ENCODE assay signal across 35 mouse cellular contexts in genomic region chr15:102505770-102506463, GRCm38 (mm10). TPM values are rescaled to one million over a fixed set of nuclear protein-coding genes. Genes with fewer than 3 reads are reported as not detected.
DNase-seq lines count a peak whose midpoint lies in the region; ATAC-seq lines count a peak whose summit lies in the region.
"Had no signal": no experiment of that assay in that cellular context is flagged by ENCODE, and none has a peak within 500 bp of the region (broad histone marks: within the 10 kb centered on the region; RNA-seq: fewer than 3 reads in every experiment).

No protein-coding gene starts in this region.

- H3K27ac ChIP-seq in heart, embryonic 13.5 days (replicated peaks) = peak overlapping the region; percentile 48; the same call in 1 of the 2 replicates
- no peak overlapping the region for H3K27ac ChIP-seq in midbrain, embryonic 11.5 days (ENCODE audit: low read depth, low read length)
- H3K27ac ChIP-seq in midbrain, embryonic 13.5 days = no peak overlapping the region
- H3K27ac ChIP-seq in macrophage = peak overlapping the region; percentile 69
- H3K27ac ChIP-seq: embryonic facial prominence, embryonic 12.5 days; hindbrain, embryonic 12.5 days; kidney, postnatal 0 days; left cerebral cortex, adult 2 months; liver, embryonic 15.5 days; neural tube, embryonic 12.5 days had no signal

- H3K4me1 ChIP-seq in heart, embryonic 13.5 days = peaks cover 32% of the 10 kb centered on the region
- H3K4me1 ChIP-seq in midbrain, embryonic 11.5 days (ENCODE audit: control insufficient read depth, insufficient read depth, low read length) = peaks cover 13% of the 10 kb centered on the region
- H3K4me1 ChIP-seq in midbrain, embryonic 13.5 days (replicated peaks) = peaks cover 26% of the 10 kb centered on the region

- whole genome bisulfite sequencing in heart, embryonic 13.5 days = 68% methylated on average over 9 of the region's 9 CpGs
- WGBS in midbrain, embryonic 11.5 days = 89% methylated on average over 9 of the region's 9 CpGs
- WGBS in midbrain, embryonic 13.5 days = 91% methylated on average over 9 of the region's 9 CpGs
- WGBS in macrophage (ENCODE audit: missing documents) = 86% methylated on average over 9 of the region's 9 CpGs

- H3K9me3 ChIP-seq in heart, embryonic 13.5 days = no peaks in the 10 kb centered on the region
- no peaks in the 10 kb centered on the region for H3K9me3 ChIP-seq in midbrain, embryonic 11.5 days (ENCODE audit: control insufficient read depth, low read length)
- no peaks in the 10 kb centered on the region for H3K9me3 ChIP-seq in midbrain, embryonic 13.5 days
- H3K9me3 ChIP-seq: embryonic facial prominence, embryonic 12.5 days; forebrain, embryonic 12.5 days; heart, embryonic 12.5 days; hindbrain, embryonic 12.5 days; liver, embryonic 15.5 days; neural tube, embryonic 12.5 days had no signal

- no peak overlapping the region for H3K9ac ChIP-seq in heart, embryonic 13.5 days
- H3K9ac ChIP-seq in midbrain, embryonic 11.5 days (ENCODE audit: low read length) = no peak overlapping the region
- no peak overlapping the region for H3K9ac ChIP-seq in midbrain, embryonic 13.5 days (replicated peaks)
- H3K9ac ChIP-seq: embryonic facial prominence, embryonic 12.5 days; forebrain, embryonic 12.5 days; heart, embryonic 12.5 days; hindbrain, embryonic 12.5 days; liver, embryonic 15.5 days; neural tube, embryonic 12.5 days had no signal

- no peaks in the 10 kb centered on the region for H3K27me3 ChIP-seq in heart, embryonic 13.5 days (replicated peaks)
- no peaks in the 10 kb centered on the region for H3K27me3 ChIP-seq in midbrain, embryonic 11.5 days (ENCODE audit: control insufficient read depth, insufficient read depth, low read length)
- no peaks in the 10 kb centered on the region for H3K27me3 ChIP-seq in midbrain, embryonic 13.5 days
- H3K27me3 ChIP-seq: embryonic facial prominence, embryonic 12.5 days; forebrain, embryonic 12.5 days; heart, embryonic 12.5 days; hindbrain, embryonic 12.5 days; neural tube, embryonic 12.5 days; Patski had no signal

- no peak overlapping the region for H3K4me3 ChIP-seq in heart, embryonic 13.5 days
- H3K4me3 ChIP-seq in midbrain, embryonic 11.5 days (ENCODE audit: low read depth, low read length) = no peak overlapping the region
- no peak overlapping the region for H3K4me3 ChIP-seq in midbrain, embryonic 13.5 days (replicated peaks)
- no peak overlapping the region for H3K4me3 ChIP-seq in macrophage (ENCODE audit: inconsistent target)
- H3K4me3 ChIP-seq: embryonic facial prominence, embryonic 12.5 days; erythroblast, embryonic 14.5 days; forebrain, embryonic 12.5 days; heart, embryonic 12.5 days; hindbrain, embryonic 12.5 days; left cerebral cortex, adult 2 months; liver, embryonic 15.5 days; neural tube, embryonic 12.5 days had no signal

- H3K4me2 ChIP-seq in heart, embryonic 13.5 days = no peak overlapping the region
- H3K4me2 ChIP-seq in midbrain, embryonic 11.5 days = no peak overlapping the region
- no peak overlapping the region for H3K4me2 ChIP-seq in midbrain, embryonic 13.5 days (replicated peaks)
- H3K4me2 ChIP-seq: embryonic facial prominence, embryonic 12.5 days; forebrain, embryonic 12.5 days; heart, embryonic 12.5 days; hindbrain, embryonic 12.5 days; liver, embryonic 15.5 days; neural tube, embryonic 12.5 days had no signal

- no peak for DNase-seq in heart, adult 9 months (ENCODE audit: low spot score in 2 of 2)
- DNase-seq in kidney, postnatal 10 days = peak; percentile 8
- DNase-seq in kidney, postnatal 25 days = no peak
- peak; percentile 79 for DNase-seq in midbrain, embryonic 11.5 days (ENCODE audit: low spot score, missing footprints)
- no peak for DNase-seq in cerebellum, postnatal 4 days (ENCODE audit: low spot score in 2 of 2)
- DNase-seq: adrenal gland, postnatal 36 days; cerebellum, adult 11 months; cerebellum, postnatal 10 days; gastrocnemius, postnatal 36 days; heart, postnatal 14 days; layer of hippocampus, adult 9-11 months; liver; lung, postnatal 10 days; midbrain, embryonic 14.5 days; thymus, adult 18-20 months; thymus, postnatal 4 days had no signal

- H3K36me3 ChIP-seq in heart, embryonic 13.5 days = peaks cover 50% of the 10 kb centered on the region
- H3K36me3 ChIP-seq in midbrain, embryonic 11.5 days (ENCODE audit: control insufficient read depth, insufficient read depth, low read length) = peaks cover 20% of the 10 kb centered on the region
- peaks cover 61% of the 10 kb centered on the region for H3K36me3 ChIP-seq in midbrain, embryonic 13.5 days
- peaks cover 34% of the 10 kb centered on the region for H3K36me3 ChIP-seq in macrophage (ENCODE audit: inconsistent target)

- no peak for ATAC-seq in heart, embryonic 13.5 days (ENCODE audit: extremely low read depth, insufficient number of reproducible peaks, low FRiP score, low TSS enrichment)
- no peak for ATAC-seq in midbrain, embryonic 11.5 days (ENCODE audit: low FRiP score)
- ATAC-seq in midbrain, embryonic 13.5 days = no peak
- ATAC-seq: Patski had no signal

- peaks cover 22% of the 10 kb centered on the region for H3K79me2 ChIP-seq in macrophage (ENCODE audit: inconsistent target)

RNA-seq across cellular contexts. Expression of gene Gm10337, which starts 2.4 kb away (rescaled TPM):
- polyA plus RNA-seq in heart, embryonic 13.5 days (2015; fragmentation: Nextera tagmentation; extraction: Ambion mirVana) = 4.2 TPM in 1 of 2 replicates, not detected in the other
- polyA plus RNA-seq in midbrain, embryonic 11.5 days (2014; fragmentation: Nextera tagmentation; extraction: Ambion mirVana) = 6.7 TPM in 1 of 2 replicates, not detected in the other
- 4.5 and 16.7 TPM in 2 replicates for polyA plus RNA-seq in midbrain, embryonic 13.5 days (2015; fragmentation: Nextera tagmentation; extraction: Ambion mirVana)
- total RNA-seq in macrophage (2018; cell fraction: chromatin; rRNA removed) = not detected
- total RNA-seq in macrophage (2018; cell fraction: cytosol; rRNA removed) = not detected
- total RNA-seq in macrophage (2018; cell fraction: nucleus; rRNA removed) = not detected
- polyA plus RNA-seq in macrophage (2018) = not detected in 3 replicates
- total RNA-seq: adrenal gland, adult 18-20 months; adrenal gland, postnatal 36 days; ES-E14; gastrocnemius, adult 18-20 months; gastrocnemius, postnatal 36 days; heart, postnatal 14 days; left cerebral cortex, adult 2 months; left cerebral cortex, postnatal 36 days; megakaryocyte, adult 5-6 weeks had no signal
- polyA plus RNA-seq: embryonic facial prominence, embryonic 12.5 days; erythroblast, embryonic 14.5 days; heart, embryonic 12.5 days; liver, embryonic 15.5 days; midbrain, embryonic 14.5 days; neural tube, embryonic 12.5 days; spleen, adult 2 months had no signal

RNA-seq across cellular contexts. Expression of gene Map3k12, which starts 10.9 kb away (rescaled TPM):
- polyA plus RNA-seq in heart, embryonic 13.5 days (2015; fragmentation: Nextera tagmentation; extraction: Ambion mirVana) = 10.8 and 11.6 TPM in 2 replicates
- 16.4 and 19.7 TPM in 2 replicates for polyA plus RNA-seq in midbrain, embryonic 11.5 days (2014; fragmentation: Nextera tagmentation; extraction: Ambion mirVana)
- 47.9 and 53.9 TPM in 2 replicates for polyA plus RNA-seq in midbrain, embryonic 13.5 days (2015; fragmentation: Nextera tagmentation; extraction: Ambion mirVana)
- 10 to 100 TPM in 17 of 26 experiments, 1 to 10 TPM in 9; 1.8 to 34.0 (median 13.6) TPM for total RNA-seq in macrophage (2018; cell fraction: chromatin; rRNA removed)
- total RNA-seq in macrophage (2018; cell fraction: cytosol; rRNA removed) = 1 to 10 TPM; 1.7 to 7.0 (median 5.0) TPM
- 10 to 100 TPM in 11 of 26 experiments, 1 to 10 TPM in 15; 2.0 to 26.8 (median 9.3) TPM for total RNA-seq in macrophage (2018; cell fraction: nucleus; rRNA removed)
- polyA plus RNA-seq in macrophage (2018) = 4.7 to 7.1 TPM (median 5.2 TPM) in 3 replicates

RNA-seq across cellular contexts. Expression of gene Tarbp2, which starts 12.1 kb away (rescaled TPM):
- polyA plus RNA-seq in heart, embryonic 13.5 days (2015; fragmentation: Nextera tagmentation; extraction: Ambion mirVana) = 94.6 and 103 TPM in 2 replicates
- 91.2 and 96.6 TPM in 2 replicates for polyA plus RNA-seq in midbrain, embryonic 11.5 days (2014; fragmentation: Nextera tagmentation; extraction: Ambion mirVana)
- polyA plus RNA-seq in midbrain, embryonic 13.5 days (2015; fragmentation: Nextera tagmentation; extraction: Ambion mirVana) = 98.2 and 101 TPM in 2 replicates
- total RNA-seq in macrophage (2018; cell fraction: chromatin; rRNA removed) = 100 to 1,000 TPM in 6 of 26 experiments, 10 to 100 TPM in 20; 28.2 to 117 (median 78.1) TPM
- 10 to 100 TPM; 16.6 to 35.0 (median 25.0) TPM for total RNA-seq in macrophage (2018; cell fraction: cytosol; rRNA removed)
- total RNA-seq in macrophage (2018; cell fraction: nucleus; rRNA removed) = 10 to 100 TPM; 32.4 to 69.6 (median 49.7) TPM
- polyA plus RNA-seq in macrophage (2018) = 12.9 to 30.0 TPM (median 24.7 TPM) in 3 replicates

RNA-seq across cellular contexts. Expression of gene Npff, which starts 18.8 kb away (rescaled TPM):
- polyA plus RNA-seq in heart, embryonic 13.5 days (2015; fragmentation: Nextera tagmentation; extraction: Ambion mirVana) = 1.0 and 2.3 TPM in 2 replicates
- 0.98 and 1.9 TPM in 2 replicates for polyA plus RNA-seq in midbrain, embryonic 11.5 days (2014; fragmentation: Nextera tagmentation; extraction: Ambion mirVana)
- 2.9 and 5.0 TPM in 2 replicates for polyA plus RNA-seq in midbrain, embryonic 13.5 days (2015; fragmentation: Nextera tagmentation; extraction: Ambion mirVana)
- total RNA-seq in macrophage (2018; cell fraction: chromatin; rRNA removed) = 10 to 100 TPM in 21 of 26 experiments, 1 to 10 TPM in 5; 2.7 to 23.6 (median 14.7) TPM
- 1 to 10 TPM in 4 of 26 experiments, under 1 TPM in 13, not detected in 9; 0.22 to 1.8 (median 0.51) TPM for total RNA-seq in macrophage (2018; cell fraction: cytosol; rRNA removed)
- total RNA-seq in macrophage (2018; cell fraction: nucleus; rRNA removed) = 10 to 100 TPM in 16 of 26 experiments, 1 to 10 TPM in 10; 2.9 to 26.2 (median 12.6) TPM
- polyA plus RNA-seq in macrophage (2018) = 0.41 to 1.8 TPM (median 1.0 TPM) in 3 replicates

RNA-seq across cellular contexts. Expression of gene Pcbp2, which starts 35.6 kb away (rescaled TPM):
- polyA plus RNA-seq in heart, embryonic 13.5 days (2015; fragmentation: Nextera tagmentation; extraction: Ambion mirVana) = 141 and 142 TPM in 2 replicates
- 234 and 255 TPM in 2 replicates for polyA plus RNA-seq in midbrain, embryonic 11.5 days (2014; fragmentation: Nextera tagmentation; extraction: Ambion mirVana)
- 164 and 166 TPM in 2 replicates for polyA plus RNA-seq in midbrain, embryonic 13.5 days (2015; fragmentation: Nextera tagmentation; extraction: Ambion mirVana)
- 100 to 1,000 TPM; 282 to 698 (median 421) TPM for total RNA-seq in macrophage (2018; cell fraction: chromatin; rRNA removed)
- 100 to 1,000 TPM; 519 to 726 (median 593) TPM for total RNA-seq in macrophage (2018; cell fraction: cytosol; rRNA removed)
- total RNA-seq in macrophage (2018; cell fraction: nucleus; rRNA removed) = 100 to 1,000 TPM; 274 to 476 (median 355) TPM
- polyA plus RNA-seq in macrophage (2018) = 469 to 548 TPM (median 534 TPM) in 3 replicates

Comparison
In these comparisons a context has a peak if more than half of its experiments do, and no peak if none do; other contexts are left out.
1. DNase-seq: peak in kidney, postnatal 10 days (single experiment) and midbrain, embryonic 11.5 days (single experiment); none in heart, adult 9 months (0 of 2), kidney, postnatal 25 days (0 of 2) and cerebellum, postnatal 4 days (0 of 2).
2. H3K27ac ChIP-seq: peak in heart, embryonic 13.5 days (single experiment) and macrophage (single experiment); none in midbrain, embryonic 11.5 days (single experiment) and midbrain, embryonic 13.5 days (single experiment).